Mouse (Mus musculus) embryonic fibroblast, embryonic 13.5 days (primary cell): Measurements from ENCODE around the gene Eprs. TPM values are rescaled to one million over a fixed set of nuclear protein-coding genes. Genes with fewer than 3 reads are reported as not detected.

ENCODE experiments used
- H3K27ac ChIP-seq: 2 replicates; pipeline ENCODE4 v1.5.1; 2012; ENCODE audit warnings: low read length, control low read depth, inconsistent platforms; ENCODE audit not compliant: insufficient read depth
- H3K4me1 ChIP-seq: 2 replicates; pipeline ENCODE4 v1.6.1; 2011; ENCODE audit warnings: low read length; ENCODE audit not compliant: control insufficient read depth, insufficient read depth
- H3K4me3 ChIP-seq: 2 replicates; pipeline ENCODE4 v1.5.1; 2011; ENCODE audit warnings: mild to moderate bottlenecking, control low read depth, low read length; ENCODE audit not compliant: insufficient read depth
- CTCF ChIP-seq: IDR thresholded peaks from 2 replicates; pipeline ENCODE4 v1.5.1; 2011; ENCODE audit warnings: mild to moderate bottlenecking, control low read depth, low read length, moderate library complexity, borderline replicate concordance; ENCODE audit not compliant: insufficient read depth
- POLR2A ChIP-seq: IDR thresholded peaks from 2 replicates; pipeline ENCODE4 v1.6.1; 2011; ENCODE audit warnings: low read depth, mild to moderate bottlenecking, control low read depth, low read length, moderate library complexity
- polyA plus RNA-seq: library from polyadenylated mRNA; stranded (reverse); fragments of >200 nt; gene quantifications from 2 replicates; pipeline ENCODE4 v1.2.4, GENCODE M21; 2011; ENCODE audit warnings: low read depth; ENCODE audit not compliant: missing spikeins, insufficient read length

Gene Eprs
- polyA plus RNA-seq, 1 experiment = 275 TPM

- Histone ChIP-seq H3K4me3 (no peak overlapping the region), H3K4me1 (no peaks in the 10 kb centered on the region), H3K27ac (no peak overlapping the region)
- TF ChIP-seq POLR2A (no peak), CTCF (no peak)
Observed at GRCm38 (mm10) chr1:185354731-185355130, 8.1 kb upstream of the Eprs start.

DNA sequence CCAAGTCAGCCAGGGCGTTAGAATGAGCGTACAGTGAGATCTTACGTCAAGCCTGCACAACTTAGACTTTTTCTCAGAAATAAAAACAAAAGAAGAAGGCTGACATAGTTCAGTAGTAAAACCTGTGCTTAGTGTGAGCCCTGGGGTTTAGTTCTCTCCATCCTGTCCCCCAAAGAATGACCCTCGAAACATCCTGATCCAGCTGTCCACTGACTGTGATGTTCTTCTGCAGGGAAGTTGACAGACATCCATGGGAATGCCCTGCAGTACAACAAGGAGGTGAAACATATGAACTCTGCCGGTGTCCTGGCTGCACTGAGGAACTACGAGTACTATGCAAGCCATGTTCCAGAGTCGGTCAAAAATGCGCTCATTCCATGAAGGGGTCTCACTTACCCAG, 6.6 kb upstream of the Eprs start:
- H3K27ac ChIP-seq = no peak overlapping the region
- no peaks in the 10 kb centered on the region for H3K4me1 ChIP-seq
- no peak overlapping the region for H3K4me3 ChIP-seq
- TF ChIP-seq CTCF (no peak), POLR2A (no peak)

- TF ChIP-seq POLR2A = no peak
- no peak for TF ChIP-seq CTCF
- H3K4me3 ChIP-seq = no peak overlapping the region
- no peak overlapping the region for H3K27ac ChIP-seq
- H3K4me1 ChIP-seq = no peaks in the 10 kb centered on the region
Observed at GRCm38 (mm10) chr1:185358211-185358610, 4.6 kb upstream of the Eprs start.

DNA sequence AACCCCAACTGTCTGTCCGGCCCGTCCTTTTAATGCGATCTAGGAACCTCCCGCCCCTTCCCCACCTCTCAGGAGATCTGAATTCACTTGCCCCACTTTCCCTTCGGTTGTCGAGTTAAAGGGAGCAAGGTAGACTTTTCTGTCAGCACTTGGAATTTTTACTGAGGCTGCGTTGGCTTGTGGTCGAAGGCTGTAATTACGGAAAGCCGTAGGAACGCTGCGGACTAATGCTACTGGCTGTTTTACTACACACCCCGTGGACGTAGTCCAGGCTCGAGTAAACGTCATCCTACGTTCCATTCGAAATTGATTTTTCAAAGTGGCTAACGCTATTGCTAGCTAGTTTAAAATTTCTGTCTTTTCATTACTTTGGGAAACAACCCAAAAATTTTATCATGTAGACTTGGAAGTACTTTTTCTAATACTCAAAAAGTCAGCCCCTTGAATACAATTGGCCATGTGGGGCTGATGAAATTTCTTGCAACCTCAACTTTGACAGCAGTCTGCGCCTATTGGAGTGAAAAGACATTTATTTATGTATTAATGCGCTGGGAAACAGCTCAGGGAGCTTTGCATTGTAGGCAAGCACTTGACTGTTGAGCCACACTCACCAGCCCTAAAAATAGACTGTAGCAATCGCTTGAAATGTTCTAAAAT, 810 bp downstream of the Eprs start:
- no peak for TF ChIP-seq CTCF
- peak; percentile 59; the same call in 1 of the 2 replicates for TF ChIP-seq POLR2A
- Histone ChIP-seq H3K27ac (peak overlapping the region; percentile 91), H3K4me1 (peaks cover 3% of the 10 kb centered on the region; the same call in 1 of the 2 replicates), H3K4me3 (peak overlapping the region; percentile 88)

GRCm38 (mm10) chr1:185364183-185364540, 1.3 kb downstream of the Eprs start:
- TF ChIP-seq CTCF (no peak), POLR2A (no peak)
- peak overlapping the region; percentile 88 for H3K4me3 ChIP-seq
- H3K27ac ChIP-seq = peak overlapping the region; percentile 91
- H3K4me1 ChIP-seq = peaks cover 3% of the 10 kb centered on the region; the same call in 1 of the 2 replicates

- H3K27ac ChIP-seq = no peak overlapping the region
- TF ChIP-seq CTCF = no peak
- TF ChIP-seq POLR2A = no peak
- no peak overlapping the region for H3K4me3 ChIP-seq
- peaks cover 3% of the 10 kb centered on the region; the same call in 1 of the 2 replicates for H3K4me1 ChIP-seq
Observed at GRCm38 (mm10) chr1:185367383-185367782, 4.5 kb downstream of the Eprs start.

DNA sequence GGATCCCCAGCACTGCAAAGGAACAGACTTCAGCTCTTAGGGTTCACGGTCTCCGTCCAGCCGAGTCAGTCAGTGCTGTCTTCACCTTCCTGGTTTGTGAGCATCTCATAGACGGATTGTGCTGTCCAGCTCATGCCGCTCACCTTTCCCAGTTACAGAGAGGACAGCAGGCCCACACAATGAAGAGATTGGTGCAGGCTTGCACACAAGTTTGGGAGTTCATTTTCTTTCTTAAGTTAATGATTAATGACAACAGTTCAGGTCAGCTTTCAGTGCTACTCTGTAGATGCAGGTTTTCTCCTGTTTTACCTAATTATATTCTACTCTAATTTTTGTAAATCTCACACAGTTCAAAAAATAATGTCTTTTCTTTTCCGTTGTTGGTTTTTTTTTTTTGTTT, 7.1 kb downstream of the Eprs start:
- no peak overlapping the region for H3K27ac ChIP-seq
- no peak overlapping the region for H3K4me3 ChIP-seq
- H3K4me1 ChIP-seq = peaks cover 3% of the 10 kb centered on the region; the same call in 1 of the 2 replicates
- no peak for TF ChIP-seq POLR2A
- no peak for TF ChIP-seq CTCF

- 0 out of 2 replicates have a peak overlapping the region, but pooled peaks have one; percentile 2 for H3K27ac ChIP-seq
- H3K4me3 ChIP-seq = no peak overlapping the region
- H3K4me1 ChIP-seq = peaks cover 6% of the 10 kb centered on the region; the same call in 1 of the 2 replicates
- TF ChIP-seq CTCF (no peak), POLR2A (no peak)
Observed at GRCm38 (mm10) chr1:185376390-185376789, 13.5 kb downstream of the Eprs start.

DNA sequence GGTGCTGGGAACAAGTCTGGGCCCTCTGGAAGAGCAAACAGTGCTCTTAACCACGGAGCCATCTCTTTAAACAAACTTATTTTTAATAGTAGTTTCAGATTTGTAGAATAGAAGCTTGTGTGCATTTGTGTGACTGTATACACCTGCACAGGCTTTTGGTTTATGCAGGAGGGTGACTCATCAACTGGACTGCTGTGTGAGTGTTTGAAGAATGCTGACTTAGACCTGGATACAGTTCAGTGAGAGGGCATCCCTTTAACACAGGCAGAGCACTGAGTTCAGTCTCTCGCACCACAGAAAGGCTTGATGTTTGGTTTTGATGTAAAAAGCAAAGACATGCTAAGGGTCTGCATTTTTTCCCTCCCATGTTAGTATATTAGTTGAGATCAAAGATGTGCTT, 14.6 kb downstream of the Eprs start:
- H3K4me1 ChIP-seq = peaks cover 6% of the 10 kb centered on the region; the same call in 1 of the 2 replicates
- TF ChIP-seq CTCF = no peak
- no peak for TF ChIP-seq POLR2A
- no peak overlapping the region for H3K4me3 ChIP-seq

GRCm38 (mm10) chr1:185401615-185402014, 38.8 kb downstream of the Eprs start:
- no peak for TF ChIP-seq POLR2A
- TF ChIP-seq CTCF = no peak
- no peak overlapping the region for H3K27ac ChIP-seq
- H3K4me3 ChIP-seq = no peak overlapping the region
- peaks cover 11% of the 10 kb centered on the region for H3K4me1 ChIP-seq

More for the DNA sequence above, 14.6 kb downstream of the Eprs start:
- no peak overlapping the region for H3K27ac ChIP-seq

- Histone ChIP-seq H3K4me3 (no peak overlapping the region), H3K4me1 (peaks cover 11% of the 10 kb centered on the region)
Observed at GRCm38 (mm10) chr1:185404021-185404420, 41.2 kb downstream of the Eprs start.

More at GRCm38 (mm10) chr1:185404021-185404420, 41.2 kb downstream of the Eprs start:
- no peak overlapping the region for H3K27ac ChIP-seq
- no peak for TF ChIP-seq CTCF
